Mouse (Mus musculus): Measurements from ENCODE around the gene Gnmt. TPM values are rescaled to one million over a fixed set of nuclear protein-coding genes. Genes with fewer than 3 reads are reported as not detected.

The Gnmt gene
- polyA plus RNA-seq, 1 experiment from 2014 or later: 1.0 TPM

DNA sequence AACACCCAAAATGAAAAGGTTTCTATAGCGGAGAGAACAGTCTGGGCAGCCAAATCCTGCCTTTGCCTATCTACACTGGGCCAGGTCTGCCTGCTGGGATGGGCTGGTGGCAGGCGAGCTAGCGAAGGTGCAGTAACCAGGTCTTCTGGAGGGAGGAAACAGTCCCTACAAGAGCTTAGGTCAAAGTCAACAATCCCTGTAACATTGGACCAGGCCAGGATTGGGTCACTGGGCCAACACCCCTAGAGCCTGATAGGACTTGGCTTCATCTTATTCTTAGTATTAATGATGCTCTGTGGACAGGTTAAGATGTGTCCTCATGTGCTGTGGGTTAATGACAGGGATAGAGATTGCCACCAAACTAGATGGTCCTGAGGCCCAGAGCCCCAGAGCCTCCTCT lies 5.1 kb upstream of the Gnmt start:
- 86% methylated on average over 3 of the region's 3 CpGs for WGBS (ENCODE audit: insufficient replicate concordance)
- H3K27ac ChIP-seq (ENCODE audit: low read depth, low read length): no peak overlapping the region

GRCm38 (mm10) chr17:46728496-46728895 lies 472 bp downstream of the Gnmt start:
- Histone ChIP-seq H3K36me3 (ENCODE audit: control insufficient read depth, insufficient read depth, low read length) (no peaks in the 10 kb centered on the region), H3K4me3 (ENCODE audit: low read depth, low read length) (0 out of 2 replicates have a peak overlapping the region, but pooled peaks have one; percentile 12), H3K27me3 (ENCODE audit: control insufficient read depth, insufficient read depth, low read length) (peaks cover 24% of the 10 kb centered on the region), H3K9me3 (replicated peaks; ENCODE audit: control insufficient read depth, low read length) (no peaks in the 10 kb centered on the region), H3K4me2 (peak overlapping the region; percentile 37; the same call in 1 of the 2 replicates), H3K4me1 (ENCODE audit: control insufficient read depth, insufficient read depth, low read length) (peaks cover 8% of the 10 kb centered on the region; the same call in 1 of the 2 replicates), H3K27ac (ENCODE audit: low read depth, low read length) (no peak overlapping the region), H3K9ac (ENCODE audit: low read depth, low read length) (no peak overlapping the region)
- ATAC-seq (replicated peaks; ENCODE audit: insufficient number of reproducible peaks, low FRiP score, low TSS enrichment): no peak
- WGBS (ENCODE audit: insufficient replicate concordance): 42% methylated on average over 11 of the region's 11 CpGs

More for the DNA sequence above, 5.1 kb upstream of the Gnmt start:
- no peaks in the 10 kb centered on the region for H3K9me3 ChIP-seq (replicated peaks; ENCODE audit: control insufficient read depth, low read length)
- no peaks in the 10 kb centered on the region for H3K4me1 ChIP-seq (ENCODE audit: control insufficient read depth, insufficient read depth, low read length)
- H3K4me3 ChIP-seq (ENCODE audit: low read depth, low read length): no peak overlapping the region
- H3K27me3 ChIP-seq (ENCODE audit: control insufficient read depth, insufficient read depth, low read length): peaks cover 11% of the 10 kb centered on the region
- no peaks in the 10 kb centered on the region for H3K36me3 ChIP-seq (ENCODE audit: control insufficient read depth, insufficient read depth, low read length)
- ATAC-seq (replicated peaks; ENCODE audit: insufficient number of reproducible peaks, low FRiP score, low TSS enrichment): no peak
- no peak overlapping the region for H3K4me2 ChIP-seq
- H3K9ac ChIP-seq (ENCODE audit: low read depth, low read length): no peak overlapping the region

DNA sequence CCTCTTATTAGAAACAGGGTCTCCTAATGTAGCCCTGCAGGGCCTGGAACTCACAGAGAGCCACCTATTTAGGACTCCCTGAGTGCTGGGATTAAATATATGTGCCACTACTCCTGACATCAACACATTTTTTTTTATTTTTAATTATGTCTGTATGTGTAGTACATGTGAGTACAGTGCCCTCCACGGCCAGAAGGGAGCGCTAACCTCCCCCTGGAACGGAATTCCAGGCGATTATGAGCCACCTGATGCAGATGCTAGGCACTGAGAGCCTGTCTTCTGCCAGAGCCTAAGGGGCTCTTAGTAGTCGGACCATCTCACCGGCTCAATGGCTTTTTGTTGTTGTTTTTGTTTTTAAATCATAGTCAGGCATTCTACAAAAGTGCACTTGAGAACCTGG lies 947 bp downstream of the Gnmt start:
- ATAC-seq (replicated peaks; ENCODE audit: insufficient number of reproducible peaks, low FRiP score, low TSS enrichment): no peak
- Histone ChIP-seq H3K9ac (ENCODE audit: low read depth, low read length) (no peak overlapping the region), H3K9me3 (replicated peaks; ENCODE audit: control insufficient read depth, low read length) (no peaks in the 10 kb centered on the region), H3K4me3 (ENCODE audit: low read depth, low read length) (no peak overlapping the region), H3K4me1 (ENCODE audit: control insufficient read depth, insufficient read depth, low read length) (peaks cover 8% of the 10 kb centered on the region; the same call in 1 of the 2 replicates), H3K27me3 (ENCODE audit: control insufficient read depth, insufficient read depth, low read length) (peaks cover 24% of the 10 kb centered on the region), H3K27ac (ENCODE audit: low read depth, low read length) (no peak overlapping the region), H3K4me2 (no peak overlapping the region), H3K36me3 (ENCODE audit: control insufficient read depth, insufficient read depth, low read length) (no peaks in the 10 kb centered on the region)
- 27% methylated on average over 6 of the region's 6 CpGs for WGBS (ENCODE audit: insufficient replicate concordance)

GRCm38 (mm10) chr17:46727271-46727670 lies 1.7 kb downstream of the Gnmt start:
- H3K9ac ChIP-seq (ENCODE audit: low read depth, low read length): no peak overlapping the region
- no peaks in the 10 kb centered on the region; the same call in 1 of the 2 replicates for H3K36me3 ChIP-seq (ENCODE audit: control insufficient read depth, insufficient read depth, low read length)
- no peak overlapping the region for H3K4me3 ChIP-seq (ENCODE audit: low read depth, low read length)
- peaks cover 24% of the 10 kb centered on the region for H3K27me3 ChIP-seq (ENCODE audit: control insufficient read depth, insufficient read depth, low read length)
- no peak overlapping the region for H3K27ac ChIP-seq (ENCODE audit: low read depth, low read length)
- H3K4me1 ChIP-seq (ENCODE audit: control insufficient read depth, insufficient read depth, low read length): peaks cover 8% of the 10 kb centered on the region; the same call in 1 of the 2 replicates
- no peak overlapping the region for H3K4me2 ChIP-seq
- 90% methylated on average over 11 of the region's 11 CpGs for WGBS (ENCODE audit: insufficient replicate concordance)
- no peaks in the 10 kb centered on the region for H3K9me3 ChIP-seq (replicated peaks; ENCODE audit: control insufficient read depth, low read length)
- no peak for ATAC-seq (replicated peaks; ENCODE audit: insufficient number of reproducible peaks, low FRiP score, low TSS enrichment)

DNA sequence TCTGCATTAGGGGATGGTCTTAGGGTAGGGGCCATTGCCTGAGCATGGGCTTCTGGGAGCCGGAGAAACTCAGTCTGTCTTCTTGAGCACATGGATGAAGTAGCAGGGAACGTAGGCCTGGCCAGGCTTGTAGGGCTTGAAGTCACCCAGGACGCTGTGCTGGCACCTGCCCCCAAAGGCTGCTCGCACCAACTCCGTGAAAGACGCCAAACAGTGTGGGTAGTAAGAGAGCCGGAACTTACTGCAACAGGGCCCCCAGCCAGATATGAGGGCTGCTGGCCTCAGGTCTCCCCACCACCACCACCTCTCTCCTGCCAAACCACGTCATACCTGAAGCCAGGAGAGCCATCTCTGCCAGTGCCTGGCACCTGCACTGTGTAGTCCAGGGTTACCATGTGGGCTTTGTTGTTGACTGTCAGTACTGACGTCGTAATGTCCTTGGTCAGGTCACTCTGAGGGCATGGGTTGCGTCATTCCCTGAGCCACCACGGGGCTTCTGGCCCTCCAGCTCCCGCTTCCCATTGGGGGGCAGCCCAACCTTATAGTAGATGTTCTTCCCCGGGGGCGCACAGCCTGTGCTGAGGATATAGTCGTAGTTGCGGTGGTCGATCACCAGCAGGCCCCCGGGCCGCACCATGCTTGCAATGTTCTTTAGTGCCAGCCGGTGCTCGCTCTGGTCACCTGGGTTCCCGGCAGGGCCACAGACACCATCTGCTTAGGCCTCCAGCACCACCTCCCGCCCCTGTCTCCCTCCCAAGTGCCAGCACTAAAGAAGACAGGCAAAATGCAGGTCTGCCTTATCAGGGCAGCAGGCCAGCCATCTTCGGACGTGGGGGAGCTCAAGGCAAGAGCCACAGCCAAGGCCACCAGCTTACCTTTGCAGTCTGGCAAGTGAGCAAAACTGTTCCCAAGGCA lies 3.0 kb downstream of the Gnmt start:
- WGBS (ENCODE audit: insufficient replicate concordance): 85% methylated on average over 26 of the region's 26 CpGs
- no peak for ATAC-seq (replicated peaks; ENCODE audit: insufficient number of reproducible peaks, low FRiP score, low TSS enrichment)
- peaks cover 8% of the 10 kb centered on the region; the same call in 1 of the 2 replicates for H3K4me1 ChIP-seq (ENCODE audit: control insufficient read depth, insufficient read depth, low read length)
- H3K4me3 ChIP-seq (ENCODE audit: low read depth, low read length): no peak overlapping the region
- no peaks in the 10 kb centered on the region; the same call in none of the 2 replicates for H3K36me3 ChIP-seq (ENCODE audit: control insufficient read depth, insufficient read depth, low read length)
- H3K4me2 ChIP-seq: no peak overlapping the region
- no peaks in the 10 kb centered on the region for H3K9me3 ChIP-seq (replicated peaks; ENCODE audit: control insufficient read depth, low read length)
- peaks cover 24% of the 10 kb centered on the region for H3K27me3 ChIP-seq (ENCODE audit: control insufficient read depth, insufficient read depth, low read length)
- no peak overlapping the region for H3K9ac ChIP-seq (ENCODE audit: low read depth, low read length)
- H3K27ac ChIP-seq (ENCODE audit: low read depth, low read length): no peak overlapping the region

DNA sequence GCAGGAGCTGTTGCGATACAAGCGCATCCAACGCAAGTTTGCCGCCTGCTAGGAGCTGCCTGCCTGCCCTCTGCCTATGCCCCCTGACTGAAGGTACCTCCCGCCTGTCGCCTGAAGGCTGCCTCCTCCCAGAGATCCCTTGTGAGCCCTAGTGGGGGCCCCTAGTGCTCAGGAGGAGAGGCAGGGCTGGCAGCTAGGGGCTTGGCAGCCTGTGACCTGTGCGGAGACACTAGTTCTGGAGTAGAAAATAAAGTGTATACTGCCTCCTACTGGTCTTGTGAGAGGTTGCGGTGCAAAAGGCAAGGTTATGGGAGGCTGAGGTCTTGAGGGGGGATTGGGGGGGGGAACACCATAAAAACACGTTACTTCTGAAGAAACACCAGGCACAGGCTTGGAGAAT lies 3.7 kb downstream of the Gnmt start:
- Histone ChIP-seq H3K9ac (ENCODE audit: low read depth, low read length) (no peak overlapping the region), H3K4me1 (ENCODE audit: control insufficient read depth, insufficient read depth, low read length) (peaks cover 8% of the 10 kb centered on the region; the same call in 1 of the 2 replicates), H3K27ac (ENCODE audit: low read depth, low read length) (no peak overlapping the region), H3K27me3 (ENCODE audit: control insufficient read depth, insufficient read depth, low read length) (peaks cover 24% of the 10 kb centered on the region), H3K4me2 (no peak overlapping the region), H3K4me3 (ENCODE audit: low read depth, low read length) (no peak overlapping the region), H3K9me3 (replicated peaks; ENCODE audit: control insufficient read depth, low read length) (no peaks in the 10 kb centered on the region), H3K36me3 (ENCODE audit: control insufficient read depth, insufficient read depth, low read length) (no peaks in the 10 kb centered on the region; the same call in none of the 2 replicates)
- ATAC-seq (replicated peaks; ENCODE audit: insufficient number of reproducible peaks, low FRiP score, low TSS enrichment): no peak
- WGBS (ENCODE audit: insufficient replicate concordance): 47% methylated on average over 9 of the region's 9 CpGs

GRCm38 (mm10) chr17:46724477-46725084 lies 4.4 kb downstream of the Gnmt start:
- no peak overlapping the region for H3K4me2 ChIP-seq

GRCm38 (mm10) chr17:46721077-46721476 lies 7.9 kb downstream of the Gnmt start:
- H3K4me1 ChIP-seq (ENCODE audit: control insufficient read depth, insufficient read depth, low read length): peaks cover 5% of the 10 kb centered on the region; the same call in 1 of the 2 replicates
- no peak overlapping the region for H3K9ac ChIP-seq (ENCODE audit: low read depth, low read length)
- H3K27ac ChIP-seq (ENCODE audit: low read depth, low read length): no peak overlapping the region
- H3K36me3 ChIP-seq (ENCODE audit: control insufficient read depth, insufficient read depth, low read length): peaks cover 5% of the 10 kb centered on the region
- 90% methylated on average over 7 of the region's 7 CpGs for WGBS (ENCODE audit: insufficient replicate concordance)
- no peak overlapping the region for H3K4me2 ChIP-seq
- H3K4me3 ChIP-seq (ENCODE audit: low read depth, low read length): no peak overlapping the region
- no peak for ATAC-seq (replicated peaks; ENCODE audit: insufficient number of reproducible peaks, low FRiP score, low TSS enrichment)
- H3K9me3 ChIP-seq (replicated peaks; ENCODE audit: control insufficient read depth, low read length): no peaks in the 10 kb centered on the region
- no peaks in the 10 kb centered on the region for H3K27me3 ChIP-seq (ENCODE audit: control insufficient read depth, insufficient read depth, low read length)

More at GRCm38 (mm10) chr17:46724477-46725084, 4.4 kb downstream of the Gnmt start:
- Histone ChIP-seq H3K27ac (ENCODE audit: low read depth, low read length) (no peak overlapping the region), H3K9me3 (replicated peaks; ENCODE audit: control insufficient read depth, low read length) (no peaks in the 10 kb centered on the region), H3K27me3 (ENCODE audit: control insufficient read depth, insufficient read depth, low read length) (peaks cover 18% of the 10 kb centered on the region), H3K9ac (ENCODE audit: low read depth, low read length) (no peak overlapping the region), H3K36me3 (ENCODE audit: control insufficient read depth, insufficient read depth, low read length) (peaks cover 2% of the 10 kb centered on the region), H3K4me3 (ENCODE audit: low read depth, low read length) (no peak overlapping the region), H3K4me1 (ENCODE audit: control insufficient read depth, insufficient read depth, low read length) (peaks cover 8% of the 10 kb centered on the region; the same call in 1 of the 2 replicates)
- ATAC-seq (replicated peaks; ENCODE audit: insufficient number of reproducible peaks, low FRiP score, low TSS enrichment): no peak
- 85% methylated on average over 16 of the region's 20 CpGs for WGBS (ENCODE audit: insufficient replicate concordance)
